Mouse (Mus musculus): ENCODE measurements around the gene Wdr5. TPM values are rescaled to one million over a fixed set of nuclear protein-coding genes. Genes with fewer than 3 reads are reported as not detected.
A peak's percentile ranks its signal among the peaks of the same experiment; 100 is the strongest.
"Not testable (repeated sequence)": the region's sequence is repeated elsewhere in the genome, so short reads cannot be mapped to it uniquely, and the experiment has no call there.

Wdr5 gene
- polyA plus RNA-seq, 1 experiment = 17.3 TPM

DNA sequence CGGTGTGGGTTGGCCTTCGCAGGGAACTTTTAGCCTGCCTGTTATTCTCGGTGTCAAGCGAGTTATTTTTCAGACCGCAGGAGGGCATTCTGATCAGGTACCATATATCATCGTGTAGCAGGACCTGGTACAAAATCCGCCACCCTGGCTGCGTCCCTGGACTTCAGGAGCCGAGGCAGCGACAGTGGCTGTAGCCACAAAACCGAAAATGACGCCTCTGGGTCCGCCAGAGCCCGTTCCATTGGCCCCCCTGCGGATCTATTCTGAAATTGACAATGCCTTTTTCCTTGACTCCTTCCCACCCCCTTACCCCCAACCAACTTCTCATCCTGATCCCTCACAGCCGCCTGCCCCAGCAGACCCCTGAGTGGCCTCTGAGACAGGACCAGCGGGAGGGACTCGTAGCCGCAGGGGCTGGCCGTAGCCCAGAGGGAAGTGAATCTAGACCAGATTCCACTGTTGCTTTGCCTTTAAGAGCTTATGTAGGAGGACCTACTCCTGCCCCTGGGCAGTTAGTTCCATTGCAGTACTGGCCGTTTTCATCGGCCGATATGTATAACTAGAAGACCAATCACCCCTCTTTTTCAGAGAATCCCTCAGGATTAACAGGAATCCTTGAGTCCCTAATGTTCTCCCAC is 18.4 kb upstream of the Wdr5 start:
- Histone ChIP-seq H3K36me3 (ENCODE audit: control insufficient read depth, insufficient read depth, low read length) (no peaks in the 10 kb centered on the region), H3K4me3 (ENCODE audit: extremely low read depth, insufficient read depth, insufficient read length) (peak overlapping the region; percentile 35; the same call in 1 of the 2 replicates), H3K27ac (ENCODE audit: insufficient read depth, low read length) (no peak overlapping the region), H3K27me3 (ENCODE audit: control insufficient read depth, insufficient read depth, low read length) (no peaks in the 10 kb centered on the region), H3K4me1 (ENCODE audit: control insufficient read depth, insufficient read depth, insufficient read length) (no peaks in the 10 kb centered on the region)
- TF ChIP-seq POLR2A (IDR thresholded peaks at IDR 0.05; ENCODE audit: low read depth, low read length) = no peak
- TF ChIP-seq CTCF (IDR thresholded peaks at IDR 0.05; ENCODE audit: extremely low read depth, insufficient read depth, insufficient read length, insufficient replicate concordance) = no peak
- WGBS = 74% methylated on average over 23 of the region's 23 CpGs
- no peak for DNase-seq (ENCODE audit: low read depth in 1 of 2, low spot score in 2 of 2)

GRCm38 (mm10) chr2:27504113-27504885 is 10.7 kb upstream of the Wdr5 start:
- WGBS = 33% methylated on average over 7 of the region's 7 CpGs
- Histone ChIP-seq H3K36me3 (ENCODE audit: control insufficient read depth, insufficient read depth, low read length) (no peaks in the 10 kb centered on the region), H3K27me3 (ENCODE audit: control insufficient read depth, insufficient read depth, low read length) (no peaks in the 10 kb centered on the region), H3K4me1 (ENCODE audit: control insufficient read depth, insufficient read depth, insufficient read length) (0 out of 2 replicates have a peak, but pooled peaks cover 4% of the 10 kb centered on the region), H3K4me3 (ENCODE audit: extremely low read depth, insufficient read depth, insufficient read length) (no peak overlapping the region), H3K27ac (ENCODE audit: insufficient read depth, low read length) (peak overlapping the region; percentile 33; the same call in 1 of the 2 replicates)
- TF ChIP-seq CTCF (IDR thresholded peaks at IDR 0.05; ENCODE audit: extremely low read depth, insufficient read depth, insufficient read length, insufficient replicate concordance) (no peak), POLR2A (IDR thresholded peaks at IDR 0.05; ENCODE audit: low read depth, low read length) (no peak)
- no peak for DNase-seq (ENCODE audit: low read depth in 1 of 2, low spot score in 2 of 2)

DNA sequence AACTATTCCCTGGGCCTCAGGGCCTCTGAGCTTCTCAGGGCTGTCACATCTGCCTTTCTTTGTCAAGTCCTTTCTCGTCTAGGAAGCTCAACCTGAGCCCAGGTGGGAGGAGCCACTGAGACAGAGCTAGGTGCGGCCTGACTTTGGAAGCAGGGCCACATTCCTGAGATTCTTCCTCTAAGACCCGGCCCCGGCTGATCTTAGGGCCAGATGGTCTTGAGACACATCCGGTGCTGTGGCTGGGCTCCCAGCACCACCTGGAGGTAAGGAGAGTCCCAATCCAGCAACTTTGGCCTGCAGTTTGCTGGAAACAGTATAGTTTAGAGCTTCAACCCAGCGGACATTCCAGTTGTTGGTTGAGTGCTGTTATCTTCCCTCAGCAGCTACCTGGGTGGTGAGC is 9.4 kb upstream of the Wdr5 start:
- Histone ChIP-seq H3K4me1 (ENCODE audit: control insufficient read depth, insufficient read depth, insufficient read length) (0 out of 2 replicates have a peak, but pooled peaks cover 4% of the 10 kb centered on the region), H3K4me3 (ENCODE audit: extremely low read depth, insufficient read depth, insufficient read length) (no peak overlapping the region), H3K27me3 (ENCODE audit: control insufficient read depth, insufficient read depth, low read length) (no peaks in the 10 kb centered on the region), H3K27ac (ENCODE audit: insufficient read depth, low read length) (no peak overlapping the region), H3K36me3 (ENCODE audit: control insufficient read depth, insufficient read depth, low read length) (no peaks in the 10 kb centered on the region)
- WGBS = 77% methylated on average over 6 of the region's 6 CpGs
- no peak for DNase-seq (ENCODE audit: low read depth in 1 of 2, low spot score in 2 of 2)
- TF ChIP-seq CTCF (IDR thresholded peaks at IDR 0.05; ENCODE audit: extremely low read depth, insufficient read depth, insufficient read length, insufficient replicate concordance) = no peak
- TF ChIP-seq POLR2A (IDR thresholded peaks at IDR 0.05; ENCODE audit: low read depth, low read length) = no peak

DNA sequence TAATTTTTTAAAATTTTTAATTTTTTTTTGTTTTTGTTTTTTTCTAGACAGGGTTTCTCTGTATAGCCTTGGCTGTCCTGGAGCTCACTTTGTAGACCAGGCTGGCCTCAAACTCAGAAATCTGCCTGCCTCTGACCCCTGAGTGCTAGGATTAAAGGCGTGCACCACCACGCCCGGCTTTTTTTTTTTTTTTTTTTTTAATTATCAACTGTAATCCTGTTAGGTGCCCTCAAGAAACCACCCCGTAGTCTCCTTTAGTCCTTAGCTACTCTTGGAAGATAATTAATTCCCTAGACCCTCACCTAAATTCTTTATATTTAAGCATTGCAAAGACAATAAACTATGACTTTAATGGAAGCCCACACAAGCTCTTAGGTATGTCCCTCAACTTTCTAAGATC is 8.3 kb upstream of the Wdr5 start:
- H3K4me1 ChIP-seq (ENCODE audit: control insufficient read depth, insufficient read depth, insufficient read length); H3K36me3 ChIP-seq (ENCODE audit: control insufficient read depth, insufficient read depth, low read length); H3K27ac ChIP-seq (ENCODE audit: insufficient read depth, low read length); DNase-seq (ENCODE audit: low read depth in 1 of 2, low spot score in 2 of 2); H3K4me3 ChIP-seq (ENCODE audit: extremely low read depth, insufficient read depth, insufficient read length); H3K27me3 ChIP-seq (ENCODE audit: control insufficient read depth, insufficient read depth, low read length): not testable (repeated sequence)
- whole genome bisulfite sequencing = 74% methylated on average over 4 of the region's 4 CpGs

DNA sequence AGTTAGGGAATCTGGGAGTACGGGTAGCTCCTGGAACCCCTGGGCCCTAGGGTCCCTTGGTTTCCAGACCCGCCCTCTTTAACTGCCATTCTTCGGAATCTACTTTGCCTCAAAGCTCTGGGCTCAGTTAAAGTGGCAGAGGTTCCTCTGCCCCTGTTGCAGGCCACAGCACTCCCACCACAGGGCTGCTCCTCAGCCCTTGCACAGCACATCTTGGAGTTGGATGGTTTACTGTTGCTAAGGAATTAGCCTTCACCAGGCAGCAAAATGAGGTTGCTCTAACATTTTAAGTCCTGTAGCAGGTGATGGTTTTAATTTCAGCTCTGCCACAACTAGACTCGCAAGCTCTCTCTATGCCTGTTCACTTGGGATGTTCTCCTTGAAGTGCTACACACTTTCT is 7.4 kb upstream of the Wdr5 start, which contains the start of gene Brd3:
TSS of gene Brd3 (minus strand) at position 101 of the 400 bp plus-strand sequence.
- WGBS = 96% methylated on average over 4 of the region's 4 CpGs
- H3K36me3 ChIP-seq (ENCODE audit: control insufficient read depth, insufficient read depth, low read length) = no peaks in the 10 kb centered on the region
- H3K4me3 ChIP-seq (ENCODE audit: extremely low read depth, insufficient read depth, insufficient read length) = no peak within 1 kb of the TSS
- no peak for TF ChIP-seq CTCF (IDR thresholded peaks at IDR 0.05; ENCODE audit: extremely low read depth, insufficient read depth, insufficient read length, insufficient replicate concordance)
- no peak for TF ChIP-seq POLR2A (IDR thresholded peaks at IDR 0.05; ENCODE audit: low read depth, low read length)
- H3K4me1 ChIP-seq (ENCODE audit: control insufficient read depth, insufficient read depth, insufficient read length) = 0 out of 2 replicates have a peak, but pooled peaks cover 4% of the 10 kb centered on the region
- no peak within 1 kb of the TSS for H3K27ac ChIP-seq (ENCODE audit: insufficient read depth, low read length)
- no peaks in the 10 kb centered on the region for H3K27me3 ChIP-seq (ENCODE audit: control insufficient read depth, insufficient read depth, low read length)
- no peak for DNase-seq (ENCODE audit: low read depth in 1 of 2, low spot score in 2 of 2)

DNA sequence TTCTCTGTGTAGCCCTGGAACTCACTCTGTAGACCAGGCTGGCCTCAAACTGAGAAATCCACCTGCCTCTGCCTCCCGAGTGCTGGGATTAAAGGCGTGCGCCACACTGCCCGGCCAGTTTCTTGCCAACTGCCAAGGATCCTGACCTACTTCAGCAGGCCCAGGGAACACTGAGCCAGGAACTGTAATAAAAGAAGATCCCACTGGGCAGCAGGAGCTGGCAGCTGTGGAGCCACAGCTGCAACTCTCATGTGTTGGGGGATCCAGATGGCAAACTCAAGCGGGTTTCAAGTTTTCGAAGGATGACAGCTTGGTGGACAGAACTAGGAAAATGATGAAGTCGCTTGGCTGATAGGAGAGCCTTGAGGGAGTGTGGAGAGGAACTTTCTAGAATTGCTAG is 4.3 kb upstream of the Wdr5 start:
- no peak for DNase-seq (ENCODE audit: low read depth in 1 of 2, low spot score in 2 of 2)
- Histone ChIP-seq H3K36me3 (ENCODE audit: control insufficient read depth, insufficient read depth, low read length) (no peaks in the 10 kb centered on the region), H3K27me3 (ENCODE audit: control insufficient read depth, insufficient read depth, low read length) (no peaks in the 10 kb centered on the region), H3K27ac (ENCODE audit: insufficient read depth, low read length) (no peak overlapping the region), H3K4me3 (ENCODE audit: extremely low read depth, insufficient read depth, insufficient read length) (no peak overlapping the region), H3K4me1 (ENCODE audit: control insufficient read depth, insufficient read depth, insufficient read length) (peaks cover 1% of the 10 kb centered on the region; the same call in 1 of the 2 replicates)
- 91% methylated on average over 7 of the region's 7 CpGs for WGBS
- no peak for TF ChIP-seq CTCF (IDR thresholded peaks at IDR 0.05; ENCODE audit: extremely low read depth, insufficient read depth, insufficient read length, insufficient replicate concordance)
- no peak for TF ChIP-seq POLR2A (IDR thresholded peaks at IDR 0.05; ENCODE audit: low read depth, low read length)

GRCm38 (mm10) chr2:27512909-27513308 is 2.0 kb upstream of the Wdr5 start:
- DNase-seq (ENCODE audit: low read depth in 1 of 2, low spot score in 2 of 2) = no peak
- Histone ChIP-seq H3K4me3 (ENCODE audit: extremely low read depth, insufficient read depth, insufficient read length) (no peak overlapping the region), H3K27me3 (ENCODE audit: control insufficient read depth, insufficient read depth, low read length) (no peaks in the 10 kb centered on the region), H3K36me3 (ENCODE audit: control insufficient read depth, insufficient read depth, low read length) (no peaks in the 10 kb centered on the region), H3K4me1 (ENCODE audit: control insufficient read depth, insufficient read depth, insufficient read length) (peaks cover 7% of the 10 kb centered on the region; the same call in 1 of the 2 replicates), H3K27ac (ENCODE audit: insufficient read depth, low read length) (no peak overlapping the region)
- TF ChIP-seq POLR2A (IDR thresholded peaks at IDR 0.05; ENCODE audit: low read depth, low read length) (no peak), CTCF (IDR thresholded peaks at IDR 0.05; ENCODE audit: extremely low read depth, insufficient read depth, insufficient read length, insufficient replicate concordance) (no peak)
- 87% methylated on average over 3 of the region's 3 CpGs for WGBS
